Mouse (Mus musculus) gastrocnemius, adult 18-20 months (tissue): ENCODE measurements around the gene Nfatc3. TPM values are rescaled to one million over a fixed set of nuclear protein-coding genes. Genes with fewer than 3 reads are reported as not detected.

Experiments used
- DNase-seq: peaks from one replicate; pipeline ENCODE4 v3.0.0; 2021; ENCODE audit warnings: low spot score
- total RNA-seq, 2 experiments: library from RNA; stranded (reverse); gene quantifications; 2 replicates each; pipeline ENCODE4 v1.2.3; 2021

Nfatc3 gene
- total RNA-seq, 2 experiments from 2014 or later: 26.2 to 27.9 TPM

DNA sequence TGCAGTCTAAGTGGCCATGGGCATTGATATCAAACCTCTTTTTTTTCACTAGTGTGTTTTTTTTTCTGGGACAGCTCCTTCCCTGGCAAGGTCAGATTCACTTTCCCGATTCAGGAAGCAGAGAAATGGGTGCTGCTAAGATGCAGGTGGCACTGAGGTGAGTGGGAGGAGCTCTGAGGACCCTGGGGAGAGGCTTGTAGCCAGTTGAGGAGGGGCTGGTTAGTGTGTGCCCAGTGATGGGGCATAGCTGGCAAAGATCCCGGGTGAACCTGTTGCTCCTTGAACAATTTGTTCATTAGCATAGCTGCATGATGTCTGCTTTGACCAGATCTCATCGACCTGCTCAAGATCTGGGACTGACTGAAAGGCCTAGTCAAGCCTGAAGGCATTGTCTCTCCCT lies 3.6 kb upstream of the Nfatc3 start:
- DNase-seq: no peak

GRCm38 (mm10) chr8:106056455-106056982 lies 2.1 kb upstream of the Nfatc3 start:
- no peak for DNase-seq

DNA sequence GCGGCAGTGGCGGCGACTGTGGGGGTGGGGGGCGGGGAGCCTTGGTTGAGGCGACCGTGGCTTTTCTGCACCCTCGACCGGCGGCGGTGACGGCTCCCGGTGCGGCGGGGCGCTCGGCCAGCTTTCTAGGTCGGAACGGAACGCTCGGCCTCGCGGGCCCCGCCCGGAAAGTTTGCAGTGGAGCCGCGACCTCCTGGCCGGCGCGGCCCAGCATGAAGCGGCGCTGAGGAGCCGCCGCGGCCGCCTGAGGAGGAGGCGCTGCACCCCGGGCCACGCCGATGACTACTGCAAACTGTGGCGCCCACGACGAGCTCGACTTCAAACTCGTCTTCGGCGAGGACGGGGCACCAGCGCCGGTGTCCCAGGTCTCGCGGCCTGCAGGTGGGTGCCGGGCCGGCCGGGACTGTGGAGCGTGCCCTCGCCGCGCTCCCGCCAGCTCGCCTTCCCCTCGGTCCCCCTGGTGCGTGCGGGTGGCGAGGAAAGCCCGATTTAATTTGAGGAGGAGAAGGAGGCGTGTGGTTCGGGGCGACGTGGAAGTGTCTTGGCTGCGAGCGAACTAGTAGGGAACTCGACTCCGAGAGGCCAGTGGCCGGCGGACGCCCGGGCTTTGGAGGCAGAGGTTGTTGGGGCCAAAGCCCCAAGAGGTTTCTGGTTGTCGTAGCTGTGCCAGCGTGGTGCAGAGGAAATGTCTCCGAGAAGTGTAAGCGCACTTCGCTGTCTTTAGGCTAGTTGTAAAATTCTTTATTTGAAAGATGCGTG lies 1.2 kb downstream of the Nfatc3 start:
- DNase-seq: peak; percentile 66

GRCm38 (mm10) chr8:106060521-106060920 lies 1.9 kb downstream of the Nfatc3 start:
- DNase-seq: no peak

GRCm38 (mm10) chr8:106061686-106062085 lies 3.0 kb downstream of the Nfatc3 start:
- no peak for DNase-seq

GRCm38 (mm10) chr8:106063046-106063445 lies 4.4 kb downstream of the Nfatc3 start:
- DNase-seq: no peak

DNA sequence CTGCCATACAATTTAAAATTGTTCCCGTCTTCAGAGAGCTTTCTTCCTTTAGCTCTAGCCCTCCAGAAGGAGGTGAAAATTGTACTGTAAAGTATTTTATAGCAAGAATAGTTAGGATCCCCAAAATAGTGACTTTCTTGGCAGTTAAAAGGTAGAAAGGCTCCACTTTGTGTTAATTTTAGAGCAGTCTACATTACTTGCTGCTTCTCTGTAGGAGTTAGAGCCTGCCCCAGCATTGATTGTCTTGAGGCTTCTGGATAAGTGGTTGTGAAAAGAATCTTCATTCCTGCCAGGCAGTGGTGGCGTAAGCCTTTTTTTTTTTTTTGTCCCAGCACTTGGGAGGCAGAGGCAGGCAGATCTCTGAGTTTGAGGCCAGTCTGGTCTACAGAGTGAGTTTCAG lies 8.1 kb downstream of the Nfatc3 start:
- no peak for DNase-seq

- DNase-seq: peak; percentile 25
Measured at GRCm38 (mm10) chr8:106069565-106069964, 10.9 kb downstream of the Nfatc3 start.

DNA sequence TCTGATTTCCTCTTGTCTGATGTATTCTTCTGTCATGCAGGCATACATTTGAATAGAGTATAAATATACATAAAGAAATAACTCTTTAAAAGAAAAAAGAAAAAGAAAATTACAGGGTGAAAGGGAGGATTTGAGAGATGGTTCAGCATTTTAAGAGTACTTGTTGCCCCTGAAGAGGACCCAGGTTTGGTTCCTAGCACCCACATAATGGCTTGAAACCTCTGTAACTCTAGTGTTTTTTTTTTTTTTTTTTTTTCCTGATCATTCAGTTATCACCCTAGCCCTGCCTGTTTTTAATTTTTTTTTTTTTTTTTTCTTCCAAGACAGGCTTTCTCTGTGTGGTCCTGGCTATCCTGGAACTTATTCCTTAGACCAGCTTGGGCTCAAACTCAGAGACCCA lies 13.5 kb downstream of the Nfatc3 start:
- no peak for DNase-seq

DNA sequence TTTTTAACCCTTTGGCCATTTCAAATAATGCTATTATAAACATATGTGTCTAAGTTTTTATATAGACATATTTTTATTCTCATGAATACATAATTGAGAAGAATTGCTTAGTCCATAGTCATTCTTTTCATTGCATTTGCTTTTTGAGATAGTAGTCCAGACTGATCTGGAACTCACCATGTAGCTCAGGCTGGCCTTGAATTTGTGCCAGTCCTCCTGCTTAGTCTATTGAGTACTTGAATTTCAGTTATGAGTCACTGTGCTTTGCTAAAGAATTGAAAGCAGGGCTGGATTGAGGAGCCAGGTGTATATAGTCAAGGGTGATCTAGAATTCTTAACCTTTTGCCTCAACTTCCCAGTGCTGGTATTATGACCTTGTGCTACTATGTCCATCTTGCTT lies 15.6 kb downstream of the Nfatc3 start:
- no peak for DNase-seq

GRCm38 (mm10) chr8:106074659-106075058 lies 16.0 kb downstream of the Nfatc3 start:
- no peak for DNase-seq

DNA sequence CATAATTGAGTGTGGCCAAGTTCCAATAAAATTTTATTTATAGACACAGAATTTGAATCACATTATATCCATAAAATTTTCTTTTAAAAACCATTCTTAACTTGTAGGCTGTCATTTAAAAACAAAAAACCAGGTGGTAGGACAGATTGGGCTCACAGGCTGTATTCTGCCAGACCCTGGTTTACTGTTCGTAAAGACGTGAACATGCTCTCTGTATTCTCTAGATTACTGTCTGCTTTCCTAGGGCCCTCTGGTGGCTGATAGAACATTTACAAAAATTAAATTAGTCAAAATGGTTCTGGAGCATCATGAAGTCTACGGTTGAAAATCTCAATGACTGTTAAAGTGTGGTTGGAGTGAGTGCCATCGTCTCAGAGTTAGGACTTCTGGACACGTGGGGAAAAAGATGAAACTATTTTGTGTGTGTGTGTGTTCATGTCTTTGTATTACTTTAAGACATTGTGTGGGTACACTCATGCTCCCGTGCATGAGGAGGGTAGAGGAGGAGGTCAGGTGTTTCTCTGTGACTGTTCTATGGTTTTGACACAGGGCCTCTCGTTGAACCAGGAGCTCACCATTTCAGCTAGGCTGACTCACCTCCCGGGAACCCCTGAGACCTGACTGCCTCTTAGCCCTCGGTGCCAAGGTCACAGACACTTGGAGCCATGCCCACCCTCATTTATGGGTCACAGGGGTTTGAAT lies 16.7 kb downstream of the Nfatc3 start:
- DNase-seq: no peak

- no peak for DNase-seq
Measured at GRCm38 (mm10) chr8:106075863-106076174, 17.2 kb downstream of the Nfatc3 start.

- DNase-seq: peak; percentile 54
Measured at GRCm38 (mm10) chr8:106076612-106077011, 18.0 kb downstream of the Nfatc3 start.

GRCm38 (mm10) chr8:106077452-106078067 lies 18.9 kb downstream of the Nfatc3 start:
- DNase-seq: no peak

GRCm38 (mm10) chr8:106102321-106102720 lies 43.7 kb downstream of the Nfatc3 start:
- no peak for DNase-seq

DNA sequence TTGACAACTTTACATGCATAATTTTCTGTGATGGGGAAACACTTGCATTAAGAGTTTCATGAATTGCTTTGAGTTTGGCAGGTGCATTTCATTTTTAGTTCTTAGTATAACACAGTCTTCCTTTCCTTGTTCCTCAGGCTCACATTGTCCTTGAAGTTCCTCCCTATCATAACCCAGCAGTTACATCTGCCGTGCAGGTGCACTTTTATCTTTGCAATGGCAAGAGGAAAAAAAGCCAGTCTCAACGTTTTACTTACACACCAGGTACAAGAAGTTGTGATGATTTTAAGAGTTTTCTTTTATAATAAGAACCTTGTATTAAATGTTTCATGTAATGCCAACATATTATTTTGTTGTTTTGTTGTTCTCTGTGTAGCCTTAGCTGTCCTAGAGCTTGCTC lies 45.2 kb downstream of the Nfatc3 start:
- no peak for DNase-seq

GRCm38 (mm10) chr8:106106193-106106592 lies 47.6 kb downstream of the Nfatc3 start:
- DNase-seq: no peak

DNA sequence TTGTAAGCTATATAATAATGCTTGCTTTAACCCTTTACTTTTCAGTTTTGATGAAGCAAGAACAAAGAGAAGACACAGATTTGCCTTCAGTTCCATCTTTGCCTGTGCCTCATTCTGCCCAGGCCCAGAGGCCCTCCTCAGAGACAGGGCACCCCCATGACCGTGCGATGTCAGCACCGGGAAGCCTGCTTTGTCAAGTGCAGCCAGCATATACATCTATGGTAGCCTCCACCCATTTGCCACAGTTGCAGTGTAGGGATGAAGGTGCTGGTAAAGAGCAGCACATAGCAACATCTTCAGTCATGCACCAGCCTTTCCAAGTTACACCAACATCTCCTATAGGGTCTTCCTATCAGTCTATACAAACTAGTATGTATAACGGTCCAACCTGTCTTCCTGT lies 49.4 kb downstream of the Nfatc3 start:
- no peak for DNase-seq

DNA sequence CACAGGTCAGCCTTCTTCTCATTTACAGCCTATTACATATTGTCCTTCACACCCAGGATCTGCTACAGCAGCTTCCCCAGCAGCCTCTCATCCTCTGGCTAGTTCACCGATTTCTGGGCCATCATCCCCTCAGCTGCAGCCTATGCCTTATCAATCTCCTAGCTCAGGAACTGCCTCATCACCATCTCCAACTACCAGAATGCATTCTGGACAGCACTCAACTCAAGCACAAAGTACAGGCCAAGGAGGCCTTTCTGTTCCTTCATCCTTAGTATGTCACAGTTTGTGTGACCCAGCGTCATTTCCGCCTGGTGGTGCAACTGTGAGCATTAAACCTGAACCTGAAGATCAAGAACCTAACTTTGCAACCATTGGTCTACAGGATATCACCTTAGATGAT lies 50.1 kb downstream of the Nfatc3 start:
- peak; percentile 17 for DNase-seq

DNA sequence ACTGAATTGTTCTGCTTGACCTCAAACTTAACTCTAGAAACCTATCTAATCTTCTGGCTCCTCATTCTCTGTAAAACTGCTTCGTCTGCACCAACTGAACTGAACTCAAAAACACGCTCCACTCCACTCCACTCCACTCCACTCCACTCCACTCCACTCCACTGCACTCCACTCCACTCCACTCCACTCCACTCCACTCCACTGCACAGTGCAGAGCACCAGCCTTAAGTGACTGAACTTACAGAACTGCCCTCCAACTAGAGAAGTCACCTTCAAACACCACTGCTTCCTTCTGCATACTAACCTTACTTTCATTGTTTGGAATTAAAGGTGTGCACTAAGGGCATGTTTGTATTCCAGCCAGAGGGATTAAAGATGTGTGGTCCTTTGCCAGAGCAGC lies 53.4 kb downstream of the Nfatc3 start:
- DNase-seq: no peak

- no peak for DNase-seq
Measured at GRCm38 (mm10) chr8:106112514-106112913, 53.9 kb downstream of the Nfatc3 start.

GRCm38 (mm10) chr8:106115897-106116296 lies 57.3 kb downstream of the Nfatc3 start:
- DNase-seq: no peak
